Mouse (Mus musculus) embryonic facial prominence, embryonic 10.5 days (tissue): Measurements from ENCODE around the gene Slc10a4. TPM values are rescaled to one million over a fixed set of nuclear protein-coding genes. Genes with fewer than 3 reads are reported as not detected.

ENCODE experiments used
- DNase-seq: peaks from one replicate; pipeline ENCODE4 v3.0.0-alpha.2; 2017; ENCODE audit warnings: low spot score
- H3K27ac ChIP-seq: fragments of 300-500 bp; sonication (generic); replicated peaks from 2 replicates; pipeline ENCODE4 v1.5.1; 2016; ENCODE audit warnings: mild to moderate bottlenecking
- H3K27me3 ChIP-seq: fragments of 300-500 bp; sonication (generic); replicated peaks from 2 replicates; pipeline ENCODE4 v1.6.1; 2016; ENCODE audit warnings: low read depth, mild to moderate bottlenecking; ENCODE audit not compliant: poor library complexity, severe bottlenecking
- H3K36me3 ChIP-seq: fragments of 300-500 bp; sonication (generic); replicated peaks from 2 replicates; pipeline ENCODE4 v1.6.1; 2016; ENCODE audit warnings: mild to moderate bottlenecking, moderate library complexity
- H3K4me1 ChIP-seq: fragments of 300-500 bp; sonication (generic); 2 replicates; pipeline ENCODE4 v1.6.1; 2016
- H3K4me3 ChIP-seq: fragments of 300-500 bp; sonication (generic); 2 replicates; pipeline ENCODE4 v1.5.1; 2016; ENCODE audit warnings: mild to moderate bottlenecking, moderate library complexity
- H3K9me3 ChIP-seq: fragments of 300-500 bp; sonication (generic); 2 replicates; pipeline ENCODE4 v1.6.1; 2016; ENCODE audit warnings: mild to moderate bottlenecking
- WGBS: fragments of 180-500 bp; shearing (Covaris S2); methylation state at CpG from one replicate; pipeline ENCODE4 v1.1.7; 2016; 5-methylcytosine and 5-hydroxymethylcytosine counted together
- polyA plus RNA-seq: library from polyadenylated mRNA; unstranded; fragments of >200 nt; fragmentation: Nextera tagmentation; extraction: Ambion mirVana; gene quantifications from 2 replicates; pipeline ENCODE4 v1.2.1, GENCODE M21; 2016

Slc10a4 gene
- 2.1 and 2.6 TPM in 2 replicates for polyA plus RNA-seq

DNA sequence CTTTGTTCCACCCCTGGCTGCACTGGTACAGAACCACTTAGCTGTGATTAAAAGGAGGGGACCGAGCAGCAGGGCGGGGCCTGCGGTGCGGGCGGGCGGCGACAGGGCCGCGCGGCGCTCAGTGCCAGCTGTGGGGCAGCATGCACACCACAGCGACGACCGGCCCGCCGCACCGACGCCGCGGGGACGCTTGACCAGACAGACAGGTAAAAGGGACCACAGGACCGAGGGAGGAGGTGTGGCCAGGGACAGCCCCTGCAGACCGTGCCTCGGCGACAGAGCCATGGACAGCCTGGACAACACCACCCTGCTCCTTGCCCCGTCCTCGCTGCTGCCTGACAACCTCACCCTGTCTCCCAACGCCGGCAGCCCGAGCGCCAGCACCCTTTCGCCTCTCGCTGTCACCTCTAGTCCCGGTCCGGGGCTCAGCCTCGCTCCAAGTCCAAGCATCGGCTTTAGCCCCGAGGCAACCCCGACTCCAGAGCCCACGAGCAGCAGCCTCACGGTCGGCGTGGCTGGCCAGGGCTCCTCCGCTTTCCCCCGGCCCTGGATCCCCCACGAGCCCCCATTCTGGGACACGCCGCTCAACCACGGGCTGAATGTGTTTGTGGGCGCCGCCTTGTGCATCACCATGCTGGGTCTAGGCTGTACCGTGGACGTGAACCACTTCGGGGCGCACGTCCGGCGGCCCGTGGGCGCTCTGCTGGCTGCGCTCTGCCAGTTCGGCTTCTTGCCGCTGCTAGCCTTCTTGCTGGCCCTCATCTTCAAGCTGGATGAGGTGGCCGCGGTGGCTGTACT, at the start of gene Slc10a4:
Slc10a4 (plus strand) TSS at position 100 of the 798 bp plus-strand sequence.
- Histone ChIP-seq H3K9me3 (no peaks in the 10 kb centered on the region), H3K4me3 (peak within 1 kb of the TSS; percentile 57), H3K36me3 (no peaks in the 10 kb centered on the region), H3K4me1 (peaks cover 8% of the 10 kb centered on the region), H3K27ac (no peak within 1 kb of the TSS; the same call in 1 of the 2 replicates), H3K27me3 (peaks cover 54% of the 10 kb centered on the region)
- 9% methylated on average over 65 of the region's 65 CpGs for WGBS
- DNase-seq = peak; percentile 61

DNA sequence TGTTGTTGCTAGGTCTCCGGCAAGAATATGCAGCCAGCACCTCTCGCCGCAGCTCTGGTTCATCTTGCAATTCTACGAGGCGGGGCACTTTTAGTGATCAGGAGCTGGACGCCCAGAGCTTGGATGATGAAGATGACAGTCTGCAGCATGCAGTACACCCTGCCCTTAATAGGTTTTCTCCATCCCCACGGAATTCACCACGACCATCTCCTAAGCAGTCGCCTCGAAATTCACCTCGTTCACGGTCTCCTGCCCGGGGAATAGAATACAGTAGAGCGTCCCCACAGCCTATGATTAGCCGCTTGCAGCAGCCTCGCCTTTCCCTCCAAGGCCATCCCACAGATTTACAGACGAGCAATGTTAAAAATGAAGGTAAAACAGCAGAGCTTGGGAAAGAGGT, 49.4 kb upstream of the Slc10a4 start:
- WGBS = 94% methylated on average over 17 of the region's 17 CpGs
- DNase-seq = no peak
- H3K4me1 ChIP-seq = no peaks in the 10 kb centered on the region

DNA sequence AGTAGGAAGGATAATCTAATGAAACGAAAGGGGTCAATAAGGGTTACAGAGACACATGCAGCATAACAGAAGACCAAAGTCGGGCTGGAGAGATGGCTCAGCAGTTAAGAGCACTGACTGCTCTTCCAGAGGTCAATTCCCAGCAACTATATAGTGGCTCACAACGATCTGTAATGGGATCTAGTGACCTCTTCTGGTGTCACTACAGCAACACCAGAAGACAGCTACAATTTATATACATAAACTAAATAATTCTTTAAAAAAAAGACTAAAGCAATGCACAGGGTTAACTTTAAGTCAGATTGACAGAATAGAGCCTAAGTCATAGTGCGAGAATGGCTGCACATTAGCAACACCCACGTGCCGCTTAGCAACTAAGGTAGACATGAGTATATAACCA, 46.6 kb upstream of the Slc10a4 start:
- no peaks in the 10 kb centered on the region for H3K4me1 ChIP-seq
- 84% methylated on average over 6 of the region's 6 CpGs for WGBS

More for the DNA sequence above, 49.4 kb upstream of the Slc10a4 start:
- H3K27me3 ChIP-seq = no peaks in the 10 kb centered on the region
- H3K4me3 ChIP-seq = no peak overlapping the region
- H3K27ac ChIP-seq = no peak overlapping the region
- H3K9me3 ChIP-seq = no peaks in the 10 kb centered on the region
- peaks cover 23% of the 10 kb centered on the region for H3K36me3 ChIP-seq

GRCm38 (mm10) chr5:72965706-72966105, 41.0 kb upstream of the Slc10a4 start:
- H3K27ac ChIP-seq = no peak overlapping the region
- 94% methylated on average over 3 of the region's 3 CpGs for WGBS
- H3K36me3 ChIP-seq = peaks cover 65% of the 10 kb centered on the region

More for the DNA sequence above, 46.6 kb upstream of the Slc10a4 start:
- H3K27ac ChIP-seq = no peak overlapping the region
- H3K9me3 ChIP-seq = no peaks in the 10 kb centered on the region
- no peak overlapping the region for H3K4me3 ChIP-seq
- DNase-seq = no peak
- H3K36me3 ChIP-seq = peaks cover 39% of the 10 kb centered on the region
- no peaks in the 10 kb centered on the region for H3K27me3 ChIP-seq

DNA sequence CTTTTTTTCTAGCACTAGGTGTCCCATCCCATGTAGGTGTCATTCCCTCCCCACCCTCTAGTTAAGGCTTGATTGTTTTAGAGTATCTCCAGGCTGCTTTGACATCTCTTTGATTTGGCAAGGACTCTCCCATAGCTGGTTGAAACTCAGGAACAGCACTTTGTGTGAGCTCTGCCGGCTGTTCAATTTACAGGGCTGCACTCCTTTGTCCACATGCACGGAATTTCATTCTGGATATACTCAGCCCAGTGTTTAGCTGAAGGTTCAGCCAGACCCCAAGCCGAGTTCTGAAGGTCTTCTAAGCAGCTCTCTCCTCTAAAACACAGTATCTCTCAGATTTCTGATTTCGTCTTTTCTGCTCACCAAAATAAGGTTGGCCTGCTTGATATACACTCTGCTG, 34.2 kb upstream of the Slc10a4 start:
- Histone ChIP-seq H3K27me3 (no peaks in the 10 kb centered on the region), H3K4me3 (no peak overlapping the region), H3K36me3 (peaks cover 85% of the 10 kb centered on the region), H3K27ac (no peak overlapping the region), H3K4me1 (no peaks in the 10 kb centered on the region), H3K9me3 (no peaks in the 10 kb centered on the region)
- WGBS = 77% methylated on average over 4 of the region's 4 CpGs
- DNase-seq = no peak

More at GRCm38 (mm10) chr5:72965706-72966105, 41.0 kb upstream of the Slc10a4 start:
- no peak overlapping the region for H3K4me3 ChIP-seq
- H3K4me1 ChIP-seq = no peaks in the 10 kb centered on the region
- H3K27me3 ChIP-seq = no peaks in the 10 kb centered on the region
- DNase-seq = no peak
- no peaks in the 10 kb centered on the region for H3K9me3 ChIP-seq

GRCm38 (mm10) chr5:72972934-72973333, 33.7 kb upstream of the Slc10a4 start:
- Histone ChIP-seq H3K9me3 (no peaks in the 10 kb centered on the region), H3K4me1 (no peaks in the 10 kb centered on the region), H3K27ac (no peak overlapping the region), H3K27me3 (no peaks in the 10 kb centered on the region), H3K36me3 (peaks cover 86% of the 10 kb centered on the region), H3K4me3 (no peak overlapping the region)
- DNase-seq = no peak
- WGBS = 64% methylated on average over 5 of the region's 5 CpGs

- no peak within 1 kb of the TSS for H3K4me3 ChIP-seq
- H3K27me3 ChIP-seq = no peaks in the 10 kb centered on the region
- H3K36me3 ChIP-seq = peaks cover 77% of the 10 kb centered on the region
- no peaks in the 10 kb centered on the region for H3K4me1 ChIP-seq
- 96% methylated on average over 7 of the region's 7 CpGs for WGBS
- no peaks in the 10 kb centered on the region for H3K9me3 ChIP-seq
- no peak for DNase-seq
- no peak within 1 kb of the TSS for H3K27ac ChIP-seq
Observed at GRCm38 (mm10) chr5:72974602-72975001, 32.1 kb upstream of the Slc10a4 start, which contains the start of gene Gm10135. TSS of gene Gm10135 (minus strand) at chr5:72974702.

- DNase-seq = no peak
- H3K27me3 ChIP-seq = no peaks in the 10 kb centered on the region
- H3K4me1 ChIP-seq = no peaks in the 10 kb centered on the region
- H3K36me3 ChIP-seq = peaks cover 77% of the 10 kb centered on the region
- no peaks in the 10 kb centered on the region for H3K9me3 ChIP-seq
- 93% methylated on average over 6 of the region's 6 CpGs for WGBS
- no peak overlapping the region for H3K4me3 ChIP-seq
- H3K27ac ChIP-seq = no peak overlapping the region
Observed at GRCm38 (mm10) chr5:72975996-72976395, 30.7 kb upstream of the Slc10a4 start.

- 87% methylated on average over 4 of the region's 4 CpGs for WGBS
- Histone ChIP-seq H3K9me3 (no peaks in the 10 kb centered on the region), H3K27me3 (no peaks in the 10 kb centered on the region), H3K4me1 (no peaks in the 10 kb centered on the region), H3K4me3 (no peak overlapping the region), H3K36me3 (peaks cover 73% of the 10 kb centered on the region), H3K27ac (no peak overlapping the region)
- no peak for DNase-seq
Observed at GRCm38 (mm10) chr5:72976539-72976938, 30.1 kb upstream of the Slc10a4 start.

- Histone ChIP-seq H3K27ac (no peak overlapping the region), H3K4me1 (peaks cover 13% of the 10 kb centered on the region), H3K4me3 (no peak overlapping the region), H3K9me3 (no peaks in the 10 kb centered on the region), H3K27me3 (no peaks in the 10 kb centered on the region), H3K36me3 (peaks cover 17% of the 10 kb centered on the region)
- no peak for DNase-seq
- WGBS = 8% methylated on average over 2 of the region's 2 CpGs
Observed at GRCm38 (mm10) chr5:72984091-72984490, 22.6 kb upstream of the Slc10a4 start.

GRCm38 (mm10) chr5:72987786-72988185, 18.9 kb upstream of the Slc10a4 start:
- Histone ChIP-seq H3K27me3 (no peaks in the 10 kb centered on the region), H3K4me3 (no peak overlapping the region), H3K9me3 (no peaks in the 10 kb centered on the region), H3K36me3 (no peaks in the 10 kb centered on the region), H3K27ac (no peak overlapping the region), H3K4me1 (peaks cover 15% of the 10 kb centered on the region; the same call in 1 of the 2 replicates)
- DNase-seq = no peak
- 87% methylated on average over 7 of the region's 7 CpGs for WGBS

DNA sequence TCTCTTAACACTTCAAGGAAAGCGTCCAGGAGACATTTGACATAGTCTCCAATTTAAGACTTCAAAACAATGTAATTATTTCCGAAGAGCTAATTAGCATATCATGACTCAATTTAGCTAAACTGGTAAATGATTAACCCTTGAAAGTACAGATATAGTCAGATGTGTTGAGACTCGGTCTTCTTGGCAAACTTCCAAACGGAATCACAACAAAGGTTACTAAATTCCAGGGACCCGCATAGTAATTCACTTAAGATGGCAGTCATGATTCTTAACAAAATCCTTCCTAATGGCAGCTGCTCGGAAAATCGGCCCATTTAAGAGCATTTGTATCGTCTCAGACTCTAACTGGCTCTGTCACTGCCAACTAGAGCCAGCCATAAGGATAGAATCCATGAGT, 16.9 kb upstream of the Slc10a4 start:
- Histone ChIP-seq H3K27me3 (0 out of 2 replicates have a peak, but pooled peaks cover 5% of the 10 kb centered on the region), H3K4me3 (no peak overlapping the region), H3K36me3 (no peaks in the 10 kb centered on the region), H3K9me3 (no peaks in the 10 kb centered on the region), H3K4me1 (peaks cover 15% of the 10 kb centered on the region), H3K27ac (no peak overlapping the region)
- WGBS = 79% methylated on average over 8 of the region's 8 CpGs
- no peak for DNase-seq

GRCm38 (mm10) chr5:72992474-72992873, 14.2 kb upstream of the Slc10a4 start:
- H3K4me1 ChIP-seq = peaks cover 24% of the 10 kb centered on the region
- H3K27me3 ChIP-seq = 0 out of 2 replicates have a peak, but pooled peaks cover 5% of the 10 kb centered on the region
- DNase-seq = no peak
- H3K27ac ChIP-seq = no peak overlapping the region
- no peaks in the 10 kb centered on the region for H3K36me3 ChIP-seq
- H3K4me3 ChIP-seq = no peak overlapping the region
- no peaks in the 10 kb centered on the region for H3K9me3 ChIP-seq
- WGBS = 83% methylated on average over 1 of the region's 1 CpGs
